Mouse (Mus musculus) limb, embryonic 10.5 days (tissue): ENCODE measurements around the gene Fhod1. TPM values are rescaled to one million over a fixed set of nuclear protein-coding genes. Genes with fewer than 3 reads are reported as not detected.

Experiments used
- DNase-seq: peaks from one replicate; pipeline ENCODE4 v3.0.0-alpha.2; 2017; ENCODE audit warnings: low spot score
- H3K27ac ChIP-seq: fragments of 300-500 bp; sonication (generic); 2 replicates; pipeline ENCODE4 v1.5.1; 2016; ENCODE audit warnings: mild to moderate bottlenecking
- H3K27me3 ChIP-seq: fragments of 300-500 bp; sonication (generic); 2 replicates; pipeline ENCODE4 v1.6.1; 2016; ENCODE audit warnings: low read depth, mild to moderate bottlenecking; ENCODE audit not compliant: poor library complexity, severe bottlenecking
- H3K36me3 ChIP-seq: fragments of 300-500 bp; sonication (generic); 2 replicates; pipeline ENCODE4 v1.6.1; 2016; ENCODE audit warnings: mild to moderate bottlenecking, moderate library complexity
- H3K4me1 ChIP-seq: fragments of 300-500 bp; sonication (generic); 2 replicates; pipeline ENCODE4 v1.6.1; 2016
- H3K4me3 ChIP-seq: fragments of 300-500 bp; sonication (generic); 2 replicates; pipeline ENCODE4 v1.5.1; 2016; ENCODE audit warnings: mild to moderate bottlenecking, moderate library complexity
- H3K9me3 ChIP-seq: fragments of 300-500 bp; sonication (generic); replicated peaks from 2 replicates; pipeline ENCODE4 v1.6.1; 2016; ENCODE audit warnings: mild to moderate bottlenecking
- WGBS: fragments of 180-500 bp; shearing (Covaris S2); methylation state at CpG from one replicate; pipeline ENCODE4 v1.1.7; 2016; 5-methylcytosine and 5-hydroxymethylcytosine counted together
- polyA plus RNA-seq: library from polyadenylated mRNA; unstranded; fragments of >200 nt; fragmentation: Nextera tagmentation; extraction: Ambion mirVana; gene quantifications from 2 replicates; pipeline ENCODE4 v1.2.1, GENCODE M21; 2016

Fhod1 gene
- polyA plus RNA-seq, 1 experiment from 2014 or later: 2.2 TPM

DNA sequence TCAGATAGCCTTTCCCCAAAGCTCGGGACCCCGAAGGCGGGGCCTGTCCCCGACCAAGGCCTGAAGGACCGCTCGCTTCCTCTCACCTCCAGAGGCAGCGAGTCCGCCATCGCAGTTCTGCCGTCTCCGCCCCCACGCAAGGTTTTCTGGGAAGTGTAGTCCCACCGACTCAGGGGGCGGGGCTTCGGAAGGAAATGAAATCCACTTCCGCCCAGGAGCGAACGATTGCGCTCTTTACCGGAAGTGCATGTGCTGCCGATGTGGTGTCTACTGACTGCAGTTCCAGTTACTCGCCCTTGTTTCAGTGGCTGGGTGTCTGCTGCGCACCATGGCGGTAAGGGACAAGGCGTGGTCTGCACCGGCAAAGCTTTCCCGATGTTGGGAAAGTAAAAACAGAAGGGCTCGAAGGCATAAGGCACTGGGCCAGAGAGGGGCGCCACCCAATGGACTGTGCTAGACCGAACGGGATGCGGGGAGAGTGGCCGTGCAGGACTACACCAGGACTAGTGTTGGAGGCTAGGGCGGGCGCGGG, 21.5 kb downstream of the Fhod1 start, which contains the start of the genes Lrrc29 and Tmem208:
Gene Lrrc29 (minus strand): TSS at position 138 of the 532 bp plus-strand sequence.
Gene Tmem208 (plus strand): TSS at position 214 of the 532 bp plus-strand sequence.
- peaks cover 18% of the 10 kb centered on the region for H3K4me1 ChIP-seq
- peak within 1 kb of the TSS; percentile 84 for H3K27ac ChIP-seq
- DNase-seq: peak; percentile 97
- WGBS: under 1% methylated on average over 36 of the region's 36 CpGs
- peaks cover 51% of the 10 kb centered on the region for H3K36me3 ChIP-seq
- no peaks in the 10 kb centered on the region for H3K27me3 ChIP-seq
- H3K9me3 ChIP-seq: no peaks in the 10 kb centered on the region
- peak within 1 kb of the TSS; percentile 75 for H3K4me3 ChIP-seq

- Histone ChIP-seq H3K36me3 (peaks cover 46% of the 10 kb centered on the region), H3K4me1 (peaks cover 18% of the 10 kb centered on the region), H3K27ac (peak overlapping the region; percentile 84), H3K9me3 (no peaks in the 10 kb centered on the region), H3K27me3 (no peaks in the 10 kb centered on the region), H3K4me3 (peak overlapping the region; percentile 75)
- under 1% methylated on average over 12 of the region's 12 CpGs for WGBS
- no peak for DNase-seq
These were observed 22.1 kb downstream of the Fhod1 start for GRCm38 (mm10) chr8:105325641-105326093.

DNA sequence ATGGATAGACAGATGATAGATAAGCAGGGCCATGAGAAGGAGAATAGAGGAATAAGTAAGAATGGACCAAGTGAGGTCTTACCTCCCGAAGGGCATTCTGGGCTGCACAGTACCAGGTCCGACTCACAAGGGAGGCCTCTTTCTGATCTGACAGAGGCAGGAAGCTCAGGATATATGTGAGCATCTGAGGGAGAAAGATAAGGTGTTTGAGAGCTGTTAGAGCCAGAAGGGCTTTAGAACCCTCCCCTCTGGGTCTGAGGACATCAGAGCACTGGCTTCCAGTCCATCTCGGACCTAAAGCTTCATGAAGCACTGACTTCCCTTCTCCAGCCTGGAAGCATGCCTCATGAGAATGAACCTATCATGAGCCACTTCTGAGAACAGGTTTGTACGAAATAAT, 24.6 kb downstream of the Fhod1 start:
- Histone ChIP-seq H3K9me3 (no peaks in the 10 kb centered on the region), H3K4me3 (no peak overlapping the region), H3K27ac (no peak overlapping the region), H3K36me3 (peaks cover 40% of the 10 kb centered on the region), H3K4me1 (peaks cover 18% of the 10 kb centered on the region), H3K27me3 (no peaks in the 10 kb centered on the region)
- WGBS: 88% methylated on average over 4 of the region's 4 CpGs
- no peak for DNase-seq

- H3K4me1 ChIP-seq: no peaks in the 10 kb centered on the region
- no peak for DNase-seq
- no peaks in the 10 kb centered on the region for H3K9me3 ChIP-seq
- WGBS: 82% methylated on average over 11 of the region's 11 CpGs
- no peak overlapping the region for H3K27ac ChIP-seq
- H3K36me3 ChIP-seq: peaks cover 74% of the 10 kb centered on the region
- no peaks in the 10 kb centered on the region for H3K27me3 ChIP-seq
- H3K4me3 ChIP-seq: no peak overlapping the region
These were observed 29.0 kb downstream of the Fhod1 start for GRCm38 (mm10) chr8:105318662-105319190.

DNA sequence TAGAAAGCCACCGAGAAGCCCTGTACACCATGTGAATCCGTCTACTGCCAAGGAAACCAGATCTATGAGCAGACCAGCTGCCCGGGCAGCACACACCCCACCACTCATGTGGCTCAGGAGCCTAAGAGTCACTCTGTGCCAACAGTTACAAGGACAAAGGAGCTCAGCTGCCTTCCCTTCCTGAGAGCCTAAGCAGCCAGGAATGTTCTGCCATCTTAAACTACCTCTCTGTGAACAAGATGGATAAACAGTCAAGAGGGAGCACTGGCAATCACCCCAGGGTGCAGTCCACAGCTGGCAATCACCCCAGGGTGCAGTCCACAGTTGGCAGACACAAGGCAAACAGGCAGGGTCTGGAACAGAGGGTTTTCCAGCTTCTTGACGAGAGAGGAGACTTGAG, 29.8 kb downstream of the Fhod1 start:
- no peaks in the 10 kb centered on the region for H3K9me3 ChIP-seq
- H3K36me3 ChIP-seq: peaks cover 78% of the 10 kb centered on the region
- no peak overlapping the region for H3K27ac ChIP-seq
- DNase-seq: no peak
- no peaks in the 10 kb centered on the region for H3K27me3 ChIP-seq
- whole genome bisulfite sequencing: 90% methylated on average over 4 of the region's 4 CpGs
- H3K4me3 ChIP-seq: no peak overlapping the region
- H3K4me1 ChIP-seq: no peaks in the 10 kb centered on the region

- DNase-seq: no peak
- Histone ChIP-seq H3K4me3 (no peak overlapping the region), H3K27me3 (no peaks in the 10 kb centered on the region), H3K27ac (no peak overlapping the region), H3K9me3 (no peaks in the 10 kb centered on the region), H3K36me3 (peaks cover 95% of the 10 kb centered on the region), H3K4me1 (no peaks in the 10 kb centered on the region)
- WGBS: 92% methylated on average over 18 of the region's 18 CpGs
These were observed 32.5 kb downstream of the Fhod1 start for GRCm38 (mm10) chr8:105315073-105315769.

DNA sequence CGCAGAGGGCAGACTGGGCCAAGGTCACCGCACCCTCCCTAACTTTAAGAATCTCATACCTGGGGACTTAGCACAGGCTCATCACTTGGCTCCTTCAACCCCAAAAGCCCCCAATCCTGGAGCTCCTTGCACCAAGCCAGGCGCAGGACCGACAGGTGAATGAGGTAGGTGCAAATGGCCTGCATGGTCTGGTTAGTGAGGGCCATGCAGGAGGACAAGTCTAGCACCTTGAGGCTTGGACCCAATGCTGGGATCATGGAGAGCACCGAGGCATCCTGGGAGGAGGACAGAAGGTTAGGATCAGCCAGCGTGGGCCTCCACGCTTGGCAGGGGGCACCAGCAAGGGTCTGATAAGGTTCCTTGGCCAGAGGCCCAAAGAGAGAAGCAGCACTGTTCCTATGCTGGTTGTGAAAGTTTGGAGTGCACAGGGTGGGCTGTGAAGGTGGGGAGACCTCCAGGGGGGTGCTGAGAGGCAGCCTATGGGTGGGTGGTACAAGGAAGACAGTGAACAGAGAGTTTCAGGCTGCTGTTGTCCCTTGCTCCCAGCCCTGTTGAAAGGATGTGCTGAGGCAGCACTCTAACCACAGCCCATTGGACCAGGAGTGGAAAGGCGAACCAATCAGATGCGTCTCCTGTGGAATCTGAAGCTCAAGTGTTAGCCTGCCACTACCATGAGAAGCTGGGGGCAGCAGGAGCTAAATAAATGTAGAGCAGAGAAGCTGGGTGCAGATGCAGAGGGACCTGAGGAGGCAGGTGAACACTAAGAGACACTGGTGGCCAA, 33.9 kb downstream of the Fhod1 start:
- WGBS: 78% methylated on average over 9 of the region's 9 CpGs
- Histone ChIP-seq H3K4me1 (no peaks in the 10 kb centered on the region), H3K27me3 (no peaks in the 10 kb centered on the region), H3K4me3 (no peak overlapping the region), H3K27ac (no peak overlapping the region), H3K9me3 (no peaks in the 10 kb centered on the region), H3K36me3 (peaks cover 94% of the 10 kb centered on the region)
- DNase-seq: no peak

GRCm38 (mm10) chr8:105312891-105313481, 34.8 kb downstream of the Fhod1 start:
- Histone ChIP-seq H3K4me3 (no peak overlapping the region), H3K36me3 (peaks cover 95% of the 10 kb centered on the region), H3K9me3 (no peaks in the 10 kb centered on the region), H3K27ac (no peak overlapping the region), H3K27me3 (no peaks in the 10 kb centered on the region), H3K4me1 (no peaks in the 10 kb centered on the region)
- WGBS: 88% methylated on average over 8 of the region's 8 CpGs
- DNase-seq: no peak

GRCm38 (mm10) chr8:105311718-105312117, 36.0 kb downstream of the Fhod1 start:
- WGBS: 80% methylated on average over 1 of the region's 1 CpGs
- no peak overlapping the region for H3K4me3 ChIP-seq
- DNase-seq: no peak
- H3K9me3 ChIP-seq: no peaks in the 10 kb centered on the region
- H3K27ac ChIP-seq: no peak overlapping the region
- peaks cover 98% of the 10 kb centered on the region for H3K36me3 ChIP-seq
- no peaks in the 10 kb centered on the region for H3K27me3 ChIP-seq
- H3K4me1 ChIP-seq: no peaks in the 10 kb centered on the region

DNA sequence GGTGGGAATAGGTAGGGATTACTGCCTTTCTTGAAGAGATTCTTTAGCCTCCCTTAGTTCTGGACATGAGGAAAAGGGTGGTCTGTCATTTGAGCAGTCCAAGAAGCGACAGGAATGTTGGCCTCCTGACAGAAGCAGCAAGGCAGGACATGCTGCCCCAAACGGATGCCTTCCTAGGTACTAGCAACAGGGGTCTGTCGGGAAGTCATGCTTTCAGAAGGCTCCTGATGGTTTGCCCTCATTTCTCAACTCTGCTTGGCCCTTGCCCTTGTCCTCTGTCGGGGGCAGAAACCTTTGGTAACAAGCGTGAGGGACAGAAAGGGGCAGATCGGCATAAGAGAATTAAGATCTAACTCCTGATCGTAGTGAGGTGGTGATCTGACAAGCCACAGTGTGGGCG, 37.6 kb downstream of the Fhod1 start:
- Histone ChIP-seq H3K36me3 (peaks cover 86% of the 10 kb centered on the region), H3K27me3 (no peaks in the 10 kb centered on the region), H3K27ac (no peak overlapping the region), H3K4me3 (no peak overlapping the region), H3K4me1 (peaks cover 16% of the 10 kb centered on the region), H3K9me3 (no peaks in the 10 kb centered on the region)
- no peak for DNase-seq
- WGBS: 83% methylated on average over 8 of the region's 8 CpGs

DNA sequence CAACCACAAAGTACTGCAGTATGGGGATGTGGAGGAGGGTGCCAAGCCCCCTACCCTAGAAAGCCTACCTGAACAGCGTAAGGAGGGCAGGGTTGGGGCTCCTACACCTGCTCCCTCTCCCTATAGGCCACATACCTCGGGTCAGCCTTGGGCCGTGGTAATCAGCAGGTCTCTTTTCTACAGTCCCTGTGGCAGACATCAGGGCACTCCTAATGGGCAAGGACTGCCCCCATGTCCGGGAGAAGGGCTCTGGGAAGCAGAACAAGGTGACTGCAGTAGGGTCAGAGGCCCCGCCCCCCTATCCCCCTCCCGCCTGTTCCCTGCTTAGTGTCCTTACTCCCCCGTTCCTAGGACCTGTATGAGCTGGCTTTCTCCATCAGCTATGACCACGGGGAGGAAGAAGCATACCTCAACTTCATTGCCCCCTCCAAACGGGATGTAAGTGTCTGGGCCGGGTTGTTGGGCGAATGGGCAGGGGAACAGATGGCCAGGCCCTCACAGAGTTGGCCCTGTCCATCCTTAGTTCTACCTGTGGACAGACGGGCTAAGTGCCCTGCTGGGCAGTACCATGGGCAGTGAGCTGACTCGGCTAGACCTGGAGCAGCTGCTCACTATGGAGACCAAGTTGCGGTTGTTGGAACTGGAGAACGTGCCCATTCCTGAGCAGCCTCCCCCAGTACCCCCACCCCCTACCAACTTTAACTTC, 38.5 kb downstream of the Fhod1 start:
- Histone ChIP-seq H3K9me3 (no peaks in the 10 kb centered on the region), H3K4me1 (peaks cover 22% of the 10 kb centered on the region), H3K27me3 (no peaks in the 10 kb centered on the region), H3K4me3 (no peak overlapping the region), H3K36me3 (peaks cover 85% of the 10 kb centered on the region), H3K27ac (no peak overlapping the region)
- WGBS: 83% methylated on average over 15 of the region's 15 CpGs
- DNase-seq: no peak

- H3K4me1 ChIP-seq: peaks cover 23% of the 10 kb centered on the region
These were observed 39.3 kb downstream of the Fhod1 start for GRCm38 (mm10) chr8:105308428-105308827.

More at GRCm38 (mm10) chr8:105308428-105308827, 39.3 kb downstream of the Fhod1 start:
- DNase-seq: no peak
- Histone ChIP-seq H3K27ac (no peak overlapping the region), H3K9me3 (no peaks in the 10 kb centered on the region), H3K36me3 (peaks cover 85% of the 10 kb centered on the region), H3K27me3 (no peaks in the 10 kb centered on the region), H3K4me3 (no peak overlapping the region)
- 94% methylated on average over 10 of the region's 10 CpGs for WGBS
